Mouse (Mus musculus): Measurements from ENCODE around the gene Stat1.

GRCm38 (mm10) chr1:52142117-52142516, 22.9 kb downstream of the Stat1 start:
- TF ChIP-seq CTCF (IDR thresholded peaks at IDR 0.05; ENCODE audit: low read depth, low read length) (no peak), TAL1 (conservative IDR thresholded peaks at IDR 0.05; ENCODE audit: low read depth, low read length) (no peak)

All from G1E (cell line).